ENCODE assay signal across 8 mouse cellular contexts in the genomic region with DNA sequence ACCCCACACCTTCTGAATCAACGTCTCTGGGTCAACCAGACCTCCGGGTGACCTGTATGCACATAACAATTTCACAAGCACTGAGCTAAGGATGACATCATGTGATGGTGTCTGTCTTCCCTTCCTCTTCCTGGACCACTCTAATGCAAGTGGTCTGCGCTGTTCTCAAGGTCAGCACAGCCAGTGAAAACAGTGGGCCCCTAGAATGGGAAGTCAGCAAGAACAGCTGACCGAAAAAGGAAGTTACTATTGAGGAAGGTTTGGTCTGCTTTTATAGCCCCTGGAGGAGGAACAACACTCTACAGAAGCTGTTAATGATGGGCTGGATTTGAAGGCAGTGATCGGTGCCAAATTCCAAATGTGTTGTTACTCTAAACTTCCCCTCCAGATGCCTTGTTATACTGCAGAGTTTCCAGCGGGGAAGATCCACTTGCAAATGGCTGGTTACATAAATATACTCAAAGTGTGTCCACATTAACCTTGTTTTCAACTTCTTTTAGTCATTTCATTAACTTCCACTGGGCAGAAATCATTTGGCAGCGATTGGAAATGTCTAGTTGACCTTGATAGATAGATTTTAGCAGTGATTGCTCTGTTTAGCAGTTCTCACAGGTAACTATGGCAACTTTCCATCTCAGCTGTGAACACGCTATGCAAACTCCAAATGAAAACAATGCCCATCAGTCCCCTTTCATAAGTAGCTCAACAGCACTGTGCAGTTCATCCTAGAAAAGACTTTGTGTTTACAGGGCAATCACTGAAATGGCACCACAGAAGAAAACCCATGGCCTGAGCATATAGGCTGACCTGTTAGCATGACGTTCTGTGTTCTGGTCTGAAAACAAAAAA.
DNase-seq lines count a peak whose midpoint lies in the region; ATAC-seq and TF ChIP-seq lines count a peak whose summit lies in the region.
"Had no signal": no experiment of that assay in that cellular context is flagged by ENCODE, and none has a peak within 500 bp of the region (broad histone marks: within the 10 kb centered on the region; RNA-seq: fewer than 3 reads in every experiment).

No protein-coding gene starts in this region.

- no peak overlapping the region for H3K4me3 ChIP-seq in midbrain, postnatal 0 days (ENCODE audit: low read depth, low read length)
- no peak overlapping the region for H3K4me3 ChIP-seq in midbrain, embryonic 11.5 days (ENCODE audit: low read depth, low read length)
- no peak overlapping the region for H3K4me3 ChIP-seq in cortical plate, adult 2 months (ENCODE audit: insufficient read depth, low read length)
- no peak overlapping the region for H3K4me3 ChIP-seq in intestine, postnatal 0 days (ENCODE audit: low read depth, low read length)
- H3K4me3 ChIP-seq: embryonic facial prominence, embryonic 12.5 days had no signal

- DNase-seq in midbrain, postnatal 0 days (ENCODE audit: low spot score): peak; percentile 36
- DNase-seq in midbrain, embryonic 11.5 days (ENCODE audit: low spot score, missing footprints): no peak
- peak; percentile 67 for DNase-seq in lung, postnatal 10 days
- DNase-seq in telencephalon, adult 2 months (ENCODE audit: low read depth, low spot score): peak; percentile 79
- DNase-seq in cerebellum, postnatal 4 days (ENCODE audit: low spot score in 2 of 2): no peak

- WGBS in midbrain, postnatal 0 days: 67% methylated on average over 9 of the region's 9 CpGs
- WGBS in midbrain, embryonic 11.5 days: 75% methylated on average over 9 of the region's 9 CpGs
- WGBS in intestine, postnatal 0 days: 41% methylated on average over 9 of the region's 9 CpGs

- H3K4me1 ChIP-seq in midbrain, postnatal 0 days (ENCODE audit: insufficient read depth, low read length): peaks cover 8% of the 10 kb centered on the region; the same call in 1 of the 2 replicates
- H3K4me1 ChIP-seq in midbrain, embryonic 11.5 days (ENCODE audit: control insufficient read depth, insufficient read depth, low read length): peaks cover 5% of the 10 kb centered on the region; the same call in 1 of the 2 replicates
- H3K4me1 ChIP-seq in cortical plate, adult 2 months (ENCODE audit: control insufficient read depth, insufficient read depth, low read length): peaks cover 7% of the 10 kb centered on the region; the same call in 1 of the 2 replicates
- H3K4me1 ChIP-seq in intestine, postnatal 0 days (replicated peaks; ENCODE audit: control insufficient read depth, insufficient read depth, low read length): no peaks in the 10 kb centered on the region

- H3K4me2 ChIP-seq in midbrain, postnatal 0 days (ENCODE audit: low read depth, low read length, poor library complexity, severe bottlenecking): no peak overlapping the region
- no peak overlapping the region for H3K4me2 ChIP-seq in midbrain, embryonic 11.5 days
- 0 out of 2 replicates have a peak overlapping the region, but pooled peaks have one; percentile 10 for H3K4me2 ChIP-seq in intestine, postnatal 0 days (replicated peaks; ENCODE audit: low read depth)
- H3K4me2 ChIP-seq: embryonic facial prominence, embryonic 12.5 days had no signal

- H3K27ac ChIP-seq in midbrain, postnatal 0 days (ENCODE audit: low read depth, low read length): 0 out of 2 replicates have a peak overlapping the region, but pooled peaks have one; percentile 47
- no peak overlapping the region for H3K27ac ChIP-seq in midbrain, embryonic 11.5 days (ENCODE audit: low read depth, low read length)
- H3K27ac ChIP-seq in cortical plate, adult 2 months (ENCODE audit: insufficient read depth, low read length): 0 out of 2 replicates have a peak overlapping the region, but pooled peaks have one; percentile 3
- H3K27ac ChIP-seq in intestine, postnatal 0 days (ENCODE audit: low read depth, low read length): no peak overlapping the region
- H3K27ac ChIP-seq: embryonic facial prominence, embryonic 12.5 days had no signal

- H3K9ac ChIP-seq in midbrain, postnatal 0 days (replicated peaks; ENCODE audit: low read length, poor library complexity, severe bottlenecking): no peak overlapping the region
- no peak overlapping the region for H3K9ac ChIP-seq in midbrain, embryonic 11.5 days (ENCODE audit: low read length)
- no peak overlapping the region for H3K9ac ChIP-seq in intestine, postnatal 0 days (ENCODE audit: low read depth, low read length)
- H3K9ac ChIP-seq: embryonic facial prominence, embryonic 12.5 days had no signal

- no peaks in the 10 kb centered on the region for H3K27me3 ChIP-seq in midbrain, postnatal 0 days (ENCODE audit: insufficient read depth, low read length)
- H3K27me3 ChIP-seq in midbrain, embryonic 11.5 days (ENCODE audit: control insufficient read depth, insufficient read depth, low read length): no peaks in the 10 kb centered on the region
- H3K27me3 ChIP-seq in intestine, postnatal 0 days (replicated peaks; ENCODE audit: control insufficient read depth, insufficient read depth, low read length): no peaks in the 10 kb centered on the region
- H3K27me3 ChIP-seq: embryonic facial prominence, embryonic 12.5 days had no signal

- no peak for TF ChIP-seq CTCF in midbrain, postnatal 0 days (IDR thresholded peaks at IDR 0.05)
- TF ChIP-seq CTCF in cortical plate, adult 2 months (IDR thresholded peaks at IDR 0.05; ENCODE audit: extremely low read depth, insufficient read depth, low read length): no peak
- peak; percentile 29; the same call in 1 of the 2 replicates for TF ChIP-seq CTCF in intestine, postnatal 0 days (IDR thresholded peaks at IDR 0.05; ENCODE audit: low read depth)

- no peak for TF ChIP-seq POLR2A in cortical plate, adult 2 months (IDR thresholded peaks at IDR 0.05; ENCODE audit: extremely low read depth, insufficient read depth, low read length)

- H3K9me3 ChIP-seq in midbrain, postnatal 0 days (ENCODE audit: low read length): no peaks in the 10 kb centered on the region
- no peaks in the 10 kb centered on the region for H3K9me3 ChIP-seq in midbrain, embryonic 11.5 days (ENCODE audit: control insufficient read depth, low read length)
- no peaks in the 10 kb centered on the region for H3K9me3 ChIP-seq in intestine, postnatal 0 days (ENCODE audit: control insufficient read depth)
- H3K9me3 ChIP-seq: embryonic facial prominence, embryonic 12.5 days had no signal

- ATAC-seq in midbrain, postnatal 0 days (ENCODE audit: low FRiP score): no peak
- no peak for ATAC-seq in midbrain, embryonic 11.5 days (ENCODE audit: low FRiP score)
- peak; percentile 47; the same call in 1 of the 2 replicates for ATAC-seq in intestine, postnatal 0 days

- H3K36me3 ChIP-seq in midbrain, postnatal 0 days (ENCODE audit: insufficient read depth, low read length): no peaks in the 10 kb centered on the region
- H3K36me3 ChIP-seq in midbrain, embryonic 11.5 days (ENCODE audit: control insufficient read depth, insufficient read depth, low read length): no peaks in the 10 kb centered on the region
- H3K36me3 ChIP-seq in intestine, postnatal 0 days (ENCODE audit: control insufficient read depth, insufficient read depth): no peaks in the 10 kb centered on the region
- H3K36me3 ChIP-seq: embryonic facial prominence, embryonic 12.5 days had no signal

Comparison
In these comparisons a context has a peak if more than half of its experiments do, and no peak if none do; other contexts are left out.
1. DNase-seq: peak in midbrain, postnatal 0 days (single experiment), lung, postnatal 10 days (single experiment) and telencephalon, adult 2 months (single experiment); none in midbrain, embryonic 11.5 days (single experiment) and cerebellum, postnatal 4 days (0 of 2).
2. H3K27ac ChIP-seq: peak in midbrain, postnatal 0 days (single experiment) and cortical plate, adult 2 months (single experiment); none in midbrain, embryonic 11.5 days (single experiment) and intestine, postnatal 0 days (single experiment).